Mouse (Mus musculus) left cerebral cortex, adult 2 months (tissue): ENCODE measurements around the gene Trmt2a. TPM values are rescaled to one million over a fixed set of nuclear protein-coding genes. Genes with fewer than 3 reads are reported as not detected.
"Not testable (repeated sequence)": the region's sequence is repeated elsewhere in the genome, so short reads cannot be mapped to it uniquely, and the experiment has no call there.

Experiments used
- DNase-seq, 2 experiments: peaks; one replicate each; pipeline ENCODE4 v3.0.0; 2021 to 2022; ENCODE audit warnings: low spot score in 2 of 2, mixed read lengths in 1 of 2; ENCODE audit errors: extremely low spot score in 1 of 2
- H3K27ac ChIP-seq: fragments of 200-600 bp; 2 replicates; pipeline ENCODE4 v1.8.1; 2022
- H3K4me3 ChIP-seq: fragments of 200-600 bp; 2 replicates; pipeline ENCODE4 v1.8.1; 2022
- CTCF ChIP-seq: fragments of 200-600 bp; IDR thresholded peaks from 2 replicates; pipeline ENCODE4 v1.8.1; 2022; ENCODE audit warnings: antibody characterized with exemption, mild to moderate bottlenecking, moderate library complexity
- intact Hi-C: fragments of 180-260 bp; cut with DNase I; formaldehyde crosslinking; loops from one replicate; pipeline ENCODE4 v1.15.1; 2025
- microRNA-seq, 2 experiments: library from miRNA; unstranded; fragments of <30 nt; microRNA quantifications; one replicate each; pipeline ENCODE4 v1.2.0; 2021
- total RNA-seq, 2 experiments: library from RNA; stranded (reverse); gene quantifications; 2 replicates each; pipeline ENCODE4 v1.2.3; 2021

Trmt2a gene
- total RNA-seq, 2 experiments from 2014 or later: 43.6 to 47.7 TPM

- intact Hi-C loops: no loop called here
Measured at GRCm38 (mm10) chr16:18250828-18251790, 2.6 kb downstream of the Trmt2a start.

GRCm38 (mm10) chr16:18252736-18253135 lies 4.3 kb downstream of the Trmt2a start:
- intact Hi-C loops: no loop called here
- no peak for TF ChIP-seq CTCF
- DNase-seq: no peak
- H3K4me3 ChIP-seq: no peak overlapping the region
- no peak overlapping the region for H3K27ac ChIP-seq

More at GRCm38 (mm10) chr16:18250828-18251790, 2.6 kb downstream of the Trmt2a start:
- no peak for DNase-seq
- no peak for TF ChIP-seq CTCF
- no peak overlapping the region for H3K27ac ChIP-seq
- H3K4me3 ChIP-seq: no peak overlapping the region

- no peak for TF ChIP-seq CTCF
- DNase-seq: no peak
- intact Hi-C loops: no loop called here
- no peak overlapping the region for H3K27ac ChIP-seq
- no peak overlapping the region for H3K4me3 ChIP-seq
Measured at GRCm38 (mm10) chr16:18253866-18254265, 5.4 kb downstream of the Trmt2a start.

GRCm38 (mm10) chr16:18258221-18258620 lies 9.7 kb downstream of the Trmt2a start, which contains the start of gene Gm49776:
Gene Gm49776, minus strand, starts transcription at chr16:18258321.
- Histone ChIP-seq H3K4me3 (no peak within 1 kb of the TSS), H3K27ac (no peak within 1 kb of the TSS)
- TF ChIP-seq CTCF: no peak
- no peak for DNase-seq
- intact Hi-C loops: no loop called here

- H3K4me3 ChIP-seq: no peak overlapping the region
- intact Hi-C loops: no loop called here
- no peak overlapping the region for H3K27ac ChIP-seq
- TF ChIP-seq CTCF: no peak
- DNase-seq: no peak
Measured at GRCm38 (mm10) chr16:18265024-18265423, 16.5 kb downstream of the Trmt2a start.

- no peak for DNase-seq
- intact Hi-C loops: no loop called here
- TF ChIP-seq CTCF: peak; percentile 41
- Histone ChIP-seq H3K4me3 (no peak overlapping the region), H3K27ac (no peak overlapping the region)
Measured at GRCm38 (mm10) chr16:18268182-18268581, 19.7 kb downstream of the Trmt2a start.

- no peak for DNase-seq
- TF ChIP-seq CTCF: no peak
- H3K4me3 ChIP-seq: no peak overlapping the region
- intact Hi-C loops: loop anchor here (10.0 kb wide), 1 partner anchor 340 kb away; no protein-coding TSS in a partner anchor
- H3K27ac ChIP-seq: no peak overlapping the region
Measured at GRCm38 (mm10) chr16:18275166-18275565, 26.7 kb downstream of the Trmt2a start.

GRCm38 (mm10) chr16:18288166-18288565 lies 39.7 kb downstream of the Trmt2a start:
- no peak for DNase-seq
- Histone ChIP-seq H3K27ac (no peak overlapping the region; the same call in 1 of the 2 replicates), H3K4me3 (peak overlapping the region; percentile 94)
- intact Hi-C loops: no loop called here
- TF ChIP-seq CTCF: no peak

GRCm38 (mm10) chr16:18288581-18289061 lies 40.1 kb downstream of the Trmt2a start:
- DNase-seq: no peak
- Histone ChIP-seq H3K4me3 (peak overlapping the region; percentile 94), H3K27ac (peak overlapping the region; percentile 70)
- no peak for TF ChIP-seq CTCF
- intact Hi-C loops: no loop called here

GRCm38 (mm10) chr16:18289067-18289588 lies 40.6 kb downstream of the Trmt2a start, which contains the start of gene Dgcr8:
Gene Dgcr8, minus strand, starts transcription at chr16:18289246.
- intact Hi-C loops: no loop called here
- no peak for TF ChIP-seq CTCF
- Histone ChIP-seq H3K27ac (peak within 1 kb of the TSS; percentile 70), H3K4me3 (peak within 1 kb of the TSS; percentile 94)
- DNase-seq: peak; percentile 99

- intact Hi-C loops, DNase-seq, H3K27ac ChIP-seq: not testable (repeated sequence)
- H3K4me3 ChIP-seq: peak overlapping the region; percentile 94
Measured at GRCm38 (mm10) chr16:18289614-18290013, 41.1 kb downstream of the Trmt2a start.

Small RNAs within 50 kb of the gene (microRNA-seq; reads per million reads assigned to microRNA genes)
- gene Gm24572 (0.24 to 0.97 reads per million in 2 experiments), gene Mir1306 (191 to 399 reads per million in 2 experiments)

Other genes starting within 250 kb of the Trmt2a start
- 10 to 100 TPM; 96.1 to 96.8 TPM for gene Dgcr6, start 195.8 kb upstream of the Trmt2a start, total RNA-seq
- gene Prodh, start 158.5 kb upstream of the Trmt2a start, total RNA-seq: 10 to 100 TPM; 38.9 to 40.8 TPM
- gene Rtn4r, start 121.0 kb upstream of the Trmt2a start, total RNA-seq: 100 to 1,000 TPM; 138 to 147 TPM
- gene Ccdc188, start 30.8 kb upstream of the Trmt2a start, total RNA-seq: not detected
- gene Zdhhc8, start 13.5 kb upstream of the Trmt2a start, total RNA-seq: 100 to 1,000 TPM; 132 to 134 TPM
- 10 to 100 TPM; 87.3 to 92.9 TPM for gene Ranbp1, start 53 bp downstream of the Trmt2a start, total RNA-seq
- not detected for gene Gm49776, start 9.6 kb downstream of the Trmt2a start, total RNA-seq
- gene Dgcr8, start 40.6 kb downstream of the Trmt2a start, total RNA-seq: 10 to 100 TPM; 41.1 to 41.8 TPM
- gene Tango2, start 99.4 kb downstream of the Trmt2a start, total RNA-seq: 100 to 1,000 TPM; 154 to 158 TPM
- gene Arvcf, start 99.5 kb downstream of the Trmt2a start, total RNA-seq: 10 to 100 TPM; 39.1 to 50.4 TPM
- gene Txnrd2, start 177.7 kb downstream of the Trmt2a start, total RNA-seq: 10 to 100 TPM; 18.2 to 22.5 TPM
- 10 to 100 TPM; 87.2 to 87.6 TPM for gene Comt, start 178.2 kb downstream of the Trmt2a start, total RNA-seq